16 mouse cellular contexts compared by ENCODE assay signal in genomic region chr6:91798496-91798895, GRCm38 (mm10). TPM values are rescaled to one million over a fixed set of nuclear protein-coding genes. Genes with fewer than 3 reads are reported as not detected.
DNase-seq lines count a peak whose midpoint lies in the region; ATAC-seq lines count a peak whose summit lies in the region.
"Had no signal": no experiment of that assay in that cellular context is flagged by ENCODE, and none has a peak within 500 bp of the region (broad histone marks: within the 10 kb centered on the region; RNA-seq: fewer than 3 reads in every experiment).

No protein-coding gene starts in this region.

- H3K36me3 ChIP-seq in heart, embryonic 13.5 days = no peaks in the 10 kb centered on the region
- H3K36me3 ChIP-seq: limb, embryonic 13.5 days; midbrain, embryonic 12.5 days; neural tube, embryonic 15.5 days had no signal

- no peak for ATAC-seq in heart, embryonic 13.5 days (ENCODE audit: extremely low read depth, insufficient number of reproducible peaks, low FRiP score, low TSS enrichment)
- ATAC-seq: CD4-positive, CD25-positive, alpha-beta regulatory T cell, adult 4 months had no signal

- H3K9me3 ChIP-seq in heart, embryonic 13.5 days = no peaks in the 10 kb centered on the region
- H3K9me3 ChIP-seq: limb, embryonic 13.5 days; midbrain, embryonic 12.5 days; neural tube, embryonic 15.5 days had no signal

- WGBS in heart, embryonic 13.5 days = 42% methylated on average over 12 of the region's 12 CpGs

- H3K4me2 ChIP-seq in heart, embryonic 13.5 days = no peak overlapping the region
- H3K4me2 ChIP-seq: hindbrain, embryonic 14.5 days; limb, embryonic 13.5 days; midbrain, embryonic 12.5 days; neural tube, embryonic 15.5 days had no signal

- H3K4me1 ChIP-seq in heart, embryonic 13.5 days = peaks cover 68% of the 10 kb centered on the region
- H3K4me1 ChIP-seq: midbrain, embryonic 12.5 days had no signal

- intact Hi-C loops in left cerebral cortex, postnatal 14 days (cut with DNase I) = no loop called here

- no peak for DNase-seq in heart, adult 9 months (ENCODE audit: low spot score in 2 of 2)
- peak; percentile 89 for DNase-seq in brain, adult 2 months (ENCODE audit: low read depth, low spot score)
- peak; percentile 58 for DNase-seq in cerebellum, adult 8-10 months
- peak; percentile 36 to 58 for DNase-seq in left cerebral cortex, postnatal 14 days (ENCODE audit: low spot score in 2 of 2)
- DNase-seq in c-Kit-positive CD71-positive TER-119-positive erythroid progenitor cells, embryonic 14.5 days (ENCODE audit: low spot score) = no peak
- no peak for DNase-seq in thymus, postnatal 10 days (ENCODE audit: low spot score in 2 of 2)
- DNase-seq: adrenal gland, postnatal 25 days; gastrocnemius, postnatal 36 days; thymus, adult 18-20 months had no signal

- H3K27ac ChIP-seq in heart, embryonic 13.5 days (replicated peaks) = peak overlapping the region; percentile 39; the same call in 1 of the 2 replicates
- H3K27ac ChIP-seq: hindbrain, embryonic 14.5 days; limb, embryonic 13.5 days; midbrain, embryonic 12.5 days; neural tube, embryonic 15.5 days had no signal

- H3K9ac ChIP-seq in heart, embryonic 13.5 days = no peak overlapping the region
- H3K9ac ChIP-seq: hindbrain, embryonic 14.5 days; limb, embryonic 13.5 days; midbrain, embryonic 12.5 days; neural tube, embryonic 15.5 days had no signal

- H3K27me3 ChIP-seq in heart, embryonic 13.5 days (replicated peaks) = peaks cover 9% of the 10 kb centered on the region; the same call in 1 of the 2 replicates
- H3K27me3 ChIP-seq: midbrain, embryonic 12.5 days; neural tube, embryonic 15.5 days had no signal

- no peak overlapping the region for H3K4me3 ChIP-seq in heart, embryonic 13.5 days
- H3K4me3 ChIP-seq: erythroblast, embryonic 14.5 days; limb, embryonic 13.5 days; midbrain, embryonic 12.5 days; neural tube, embryonic 15.5 days had no signal

RNA-seq across cellular contexts. Expression of gene Grip2, which starts 28.6 kb away (rescaled TPM):
- 6.7 and 7.4 TPM in 2 replicates for polyA plus RNA-seq in heart, embryonic 13.5 days (2015; fragmentation: Nextera tagmentation; extraction: Ambion mirVana)
- total RNA-seq in left cerebral cortex, postnatal 14 days (2021) = 10 to 100 TPM; 14.1 to 14.9 TPM
- polyA plus RNA-seq: erythroblast, embryonic 14.5 days had no signal

Comparison
In these comparisons a context has a peak if more than half of its experiments do, and no peak if none do; other contexts are left out.
1. DNase-seq: peak in brain, adult 2 months (single experiment), cerebellum, adult 8-10 months (single experiment) and left cerebral cortex, postnatal 14 days (2 of 2); none in heart, adult 9 months (0 of 2), c-Kit-positive CD71-positive TER-119-positive erythroid progenitor cells, embryonic 14.5 days (single experiment) and thymus, postnatal 10 days (0 of 2).